In genomic region chr11:52366358-52366757, GRCm38 (mm10) we compare ENCODE assay signal across 16 mouse cellular contexts. TPM values are rescaled to one million over a fixed set of nuclear protein-coding genes. Genes with fewer than 3 reads are reported as not detected.
A peak's percentile ranks its signal among the peaks of the same experiment; 100 is the strongest.
DNase-seq lines count a peak whose midpoint lies in the region; ATAC-seq and TF ChIP-seq lines count a peak whose summit lies in the region.
"Had no signal": no experiment of that assay in that cellular context is flagged by ENCODE, and none has a peak within 500 bp of the region (broad histone marks: within the 10 kb centered on the region; RNA-seq: fewer than 3 reads in every experiment).

No protein-coding gene starts in this region.

- TF ChIP-seq EP300 in stomach, postnatal 0 days (optimal IDR thresholded peaks at IDR 0.05) = no peak

- no peak for TF ChIP-seq POLR2A in thymus, adult 2 months (IDR thresholded peaks at IDR 0.05; ENCODE audit: control insufficient read depth, extremely low read depth, insufficient read depth, low read length, poor library complexity)

- peaks cover 9% of the 10 kb centered on the region; the same call in 1 of the 2 replicates for H3K36me3 ChIP-seq in heart, embryonic 12.5 days
- no peaks in the 10 kb centered on the region for H3K36me3 ChIP-seq in heart, embryonic 11.5 days (ENCODE audit: control insufficient read depth, insufficient read depth, low read length)
- H3K36me3 ChIP-seq in thymus, adult 2 months (ENCODE audit: control insufficient read depth, insufficient read depth, low read length) = no peaks in the 10 kb centered on the region
- no peaks in the 10 kb centered on the region for H3K36me3 ChIP-seq in liver, embryonic 16.5 days (ENCODE audit: control insufficient read depth, insufficient read depth)
- H3K36me3 ChIP-seq in stomach, postnatal 0 days (ENCODE audit: control insufficient read depth, insufficient read depth, low read length) = no peaks in the 10 kb centered on the region
- H3K36me3 ChIP-seq: hindbrain, embryonic 15.5 days had no signal

- no peak for ATAC-seq in heart, embryonic 12.5 days (ENCODE audit: insufficient number of reproducible peaks, low FRiP score)
- ATAC-seq in heart, embryonic 11.5 days (replicated peaks; ENCODE audit: insufficient number of reproducible peaks, low FRiP score, low TSS enrichment) = no peak
- peak; percentile 35; the same call in 1 of the 2 replicates for ATAC-seq in liver, embryonic 16.5 days (ENCODE audit: low read depth)
- ATAC-seq in stomach, postnatal 0 days (ENCODE audit: low FRiP score, low TSS enrichment) = no peak
- ATAC-seq: forebrain, postnatal 0 days had no signal

- 0 out of 2 replicates have a peak overlapping the region, but pooled peaks have one; percentile 95 for H3K27ac ChIP-seq in heart, embryonic 12.5 days (ENCODE audit: poor library complexity, severe bottlenecking)
- H3K27ac ChIP-seq in heart, embryonic 11.5 days (ENCODE audit: low read depth, low read length) = no peak overlapping the region
- 0 out of 2 replicates have a peak overlapping the region, but pooled peaks have one; percentile 11 for H3K27ac ChIP-seq in thymus, adult 2 months (ENCODE audit: control insufficient read depth, insufficient read depth, low read length)
- H3K27ac ChIP-seq in liver, embryonic 16.5 days (ENCODE audit: low read length) = no peak overlapping the region
- 0 out of 2 replicates have a peak overlapping the region, but pooled peaks have one; percentile 18 for H3K27ac ChIP-seq in stomach, postnatal 0 days (replicated peaks)
- H3K27ac ChIP-seq: hindbrain, embryonic 15.5 days had no signal

- 71% methylated on average over 5 of the region's 5 CpGs for WGBS in heart, embryonic 12.5 days
- 74% methylated on average over 5 of the region's 5 CpGs for WGBS in heart, embryonic 11.5 days (ENCODE audit: insufficient replicate concordance)
- WGBS in thymus, adult 2 months = 87% methylated on average over 5 of the region's 5 CpGs
- WGBS in liver, embryonic 16.5 days (ENCODE audit: insufficient replicate concordance) = 32% methylated on average over 5 of the region's 5 CpGs
- WGBS in stomach, postnatal 0 days = 72% methylated on average over 5 of the region's 5 CpGs

- H3K9me3 ChIP-seq in heart, embryonic 12.5 days (replicated peaks) = no peaks in the 10 kb centered on the region
- H3K9me3 ChIP-seq in heart, embryonic 11.5 days (replicated peaks; ENCODE audit: control insufficient read depth, low read length) = no peaks in the 10 kb centered on the region
- H3K9me3 ChIP-seq in liver, embryonic 16.5 days (replicated peaks; ENCODE audit: control insufficient read depth, low read length) = no peaks in the 10 kb centered on the region
- H3K9me3 ChIP-seq in stomach, postnatal 0 days (ENCODE audit: control insufficient read depth, low read length) = no peaks in the 10 kb centered on the region
- H3K9me3 ChIP-seq: hindbrain, embryonic 15.5 days had no signal

- H3K4me3 ChIP-seq in heart, embryonic 12.5 days = no peak overlapping the region
- H3K4me3 ChIP-seq in heart, embryonic 11.5 days (ENCODE audit: low read depth, low read length) = no peak overlapping the region
- H3K4me3 ChIP-seq in thymus, adult 2 months (ENCODE audit: control insufficient read depth, insufficient read depth, low read length) = no peak overlapping the region
- no peak overlapping the region for H3K4me3 ChIP-seq in liver, embryonic 16.5 days (ENCODE audit: low read depth, low read length)
- no peak overlapping the region for H3K4me3 ChIP-seq in stomach, postnatal 0 days (ENCODE audit: low read depth, low read length)
- H3K4me3 ChIP-seq: hindbrain, embryonic 15.5 days had no signal

- H3K27me3 ChIP-seq in heart, embryonic 12.5 days (replicated peaks) = no peaks in the 10 kb centered on the region
- H3K27me3 ChIP-seq in heart, embryonic 11.5 days (ENCODE audit: control insufficient read depth, insufficient read depth, low read length) = no peaks in the 10 kb centered on the region
- no peaks in the 10 kb centered on the region for H3K27me3 ChIP-seq in thymus, adult 2 months (ENCODE audit: control insufficient read depth, insufficient read depth, low read length)
- H3K27me3 ChIP-seq in liver, embryonic 16.5 days (ENCODE audit: control insufficient read depth, insufficient read depth, low read depth, low read length) = no peaks in the 10 kb centered on the region
- H3K27me3 ChIP-seq in stomach, postnatal 0 days (ENCODE audit: control insufficient read depth, insufficient read depth, low read length) = no peaks in the 10 kb centered on the region
- H3K27me3 ChIP-seq: hindbrain, embryonic 15.5 days had no signal

- TF ChIP-seq CTCF in thymus, adult 2 months (IDR thresholded peaks at IDR 0.05; ENCODE audit: borderline replicate concordance, control insufficient read depth, extremely low read depth, insufficient read depth, low read length, poor library complexity) = no peak
- TF ChIP-seq CTCF in stomach, postnatal 0 days (IDR thresholded peaks at IDR 0.05; ENCODE audit: low read depth) = no peak

- H3K4me1 ChIP-seq in heart, embryonic 12.5 days (replicated peaks) = peaks cover 84% of the 10 kb centered on the region
- H3K4me1 ChIP-seq in heart, embryonic 11.5 days (ENCODE audit: control insufficient read depth, insufficient read depth, low read length) = peaks cover 67% of the 10 kb centered on the region
- H3K4me1 ChIP-seq in thymus, adult 2 months (replicated peaks; ENCODE audit: control insufficient read depth, insufficient read depth, low read length) = peaks cover 35% of the 10 kb centered on the region
- H3K4me1 ChIP-seq in liver, embryonic 16.5 days (ENCODE audit: control insufficient read depth, low read depth, low read length) = peaks cover 72% of the 10 kb centered on the region
- peaks cover 12% of the 10 kb centered on the region for H3K4me1 ChIP-seq in stomach, postnatal 0 days (replicated peaks; ENCODE audit: control insufficient read depth, insufficient read depth)

- peak overlapping the region; percentile 44; the same call in 1 of the 2 replicates for H3K9ac ChIP-seq in heart, embryonic 12.5 days
- H3K9ac ChIP-seq in heart, embryonic 11.5 days (ENCODE audit: low read depth, low read length) = no peak overlapping the region; the same call in 1 of the 2 replicates
- H3K9ac ChIP-seq in liver, embryonic 16.5 days (ENCODE audit: low read depth, low read length) = no peak overlapping the region
- no peak overlapping the region for H3K9ac ChIP-seq in stomach, postnatal 0 days (ENCODE audit: low read length)
- H3K9ac ChIP-seq: forebrain, postnatal 0 days; hindbrain, embryonic 15.5 days had no signal

- no peak overlapping the region for H3K4me2 ChIP-seq in heart, embryonic 12.5 days
- H3K4me2 ChIP-seq in heart, embryonic 11.5 days = no peak overlapping the region
- H3K4me2 ChIP-seq in liver, embryonic 16.5 days (ENCODE audit: low read depth, low read length) = peak overlapping the region; percentile 7; the same call in 1 of the 2 replicates
- H3K4me2 ChIP-seq in stomach, postnatal 0 days (replicated peaks; ENCODE audit: low read depth) = no peak overlapping the region
- H3K4me2 ChIP-seq: hindbrain, embryonic 15.5 days had no signal

- DNase-seq in thymus, adult 2 months = no peak
- no peak for DNase-seq in thymus, postnatal 4 days
- no peak for DNase-seq in stomach, postnatal 0 days (ENCODE audit: low spot score)
- no peak for DNase-seq in left cerebral cortex, adult 8-10 months (ENCODE audit: low spot score in 2 of 2)
- DNase-seq in adrenal gland, postnatal 14 days = no peak
- DNase-seq: adrenal gland, adult 2 months; cerebellum, adult 18-20 months; forebrain, postnatal 0 days; heart, postnatal 10 days; kidney, adult 8-10 months; midbrain, embryonic 14.5 days; right cerebral cortex, postnatal 14 days had no signal

RNA-seq across cellular contexts. Expression of gene Vdac1, which starts 5.7 kb away (rescaled TPM):
- 423 and 426 TPM in 2 replicates for polyA plus RNA-seq in heart, embryonic 12.5 days (2016; fragmentation: Nextera tagmentation; extraction: Ambion mirVana)
- 346 and 407 TPM in 2 replicates for polyA plus RNA-seq in heart, embryonic 11.5 days (2014; fragmentation: Nextera tagmentation; extraction: Ambion mirVana)
- 64.8 and 70.3 TPM in 2 replicates for polyA plus RNA-seq in thymus, adult 2 months (2012; rRNA removed)
- polyA plus RNA-seq in liver, embryonic 16.5 days (2015; fragmentation: Nextera tagmentation; extraction: Ambion mirVana) = 120 and 121 TPM in 2 replicates
- 189 and 193 TPM in 2 replicates for polyA plus RNA-seq in stomach, postnatal 0 days (2015; fragmentation: Nextera tagmentation; extraction: Ambion mirVana)
- total RNA-seq in left cerebral cortex, adult 8-10 months (2022) = 100 to 1,000 TPM; 535 to 581 (median 570) TPM
- 309 and 313 TPM in 2 replicates for total RNA-seq in adrenal gland, postnatal 14 days (2021)

RNA-seq across cellular contexts. Expression of gene 9530068E07Rik, which starts 29.9 kb away (rescaled TPM):
- 234 and 246 TPM in 2 replicates for polyA plus RNA-seq in heart, embryonic 12.5 days (2016; fragmentation: Nextera tagmentation; extraction: Ambion mirVana)
- polyA plus RNA-seq in heart, embryonic 11.5 days (2014; fragmentation: Nextera tagmentation; extraction: Ambion mirVana) = 211 and 244 TPM in 2 replicates
- 124 and 127 TPM in 2 replicates for polyA plus RNA-seq in thymus, adult 2 months (2012; rRNA removed)
- 54.4 and 54.6 TPM in 2 replicates for polyA plus RNA-seq in liver, embryonic 16.5 days (2015; fragmentation: Nextera tagmentation; extraction: Ambion mirVana)
- 104 and 115 TPM in 2 replicates for polyA plus RNA-seq in stomach, postnatal 0 days (2015; fragmentation: Nextera tagmentation; extraction: Ambion mirVana)
- total RNA-seq in left cerebral cortex, adult 8-10 months (2022) = 10 to 100 TPM; 55.4 to 66.6 (median 57.7) TPM
- total RNA-seq in adrenal gland, postnatal 14 days (2021) = 137 and 146 TPM in 2 replicates

Comparison
In these comparisons a context has a peak if more than half of its experiments do, and no peak if none do; other contexts are left out.
1. H3K27ac ChIP-seq: peak in heart, embryonic 12.5 days (single experiment), thymus, adult 2 months (single experiment) and stomach, postnatal 0 days (single experiment); none in heart, embryonic 11.5 days (single experiment) and liver, embryonic 16.5 days (single experiment).